Comparison of ENCODE assay signal across 8 mouse cellular contexts in genomic region chr3:144242025-144242673, GRCm38 (mm10). TPM values are rescaled to one million over a fixed set of nuclear protein-coding genes. Genes with fewer than 3 reads are reported as not detected.
DNase-seq lines count a peak whose midpoint lies in the region; ATAC-seq lines count a peak whose summit lies in the region.

No protein-coding gene starts in this region.

- no peaks in the 10 kb centered on the region for H3K36me3 ChIP-seq in liver, embryonic 12.5 days
- no peaks in the 10 kb centered on the region for H3K36me3 ChIP-seq in intestine, embryonic 16.5 days (ENCODE audit: control insufficient read depth, insufficient read depth, low read length)
- no peaks in the 10 kb centered on the region for H3K36me3 ChIP-seq in limb, embryonic 10.5 days
- H3K36me3 ChIP-seq in splenic B cell, adult 2 months (ENCODE audit: control insufficient read depth, insufficient read depth, low read length, poor library complexity, severe bottlenecking), result no peaks in the 10 kb centered on the region

- no peaks in the 10 kb centered on the region for H3K4me1 ChIP-seq in liver, embryonic 12.5 days
- no peaks in the 10 kb centered on the region for H3K4me1 ChIP-seq in intestine, embryonic 16.5 days (ENCODE audit: control insufficient read depth, insufficient read depth, low read length)
- no peaks in the 10 kb centered on the region for H3K4me1 ChIP-seq in limb, embryonic 10.5 days

- no peak overlapping the region for H3K9ac ChIP-seq in liver, embryonic 12.5 days
- no peak overlapping the region for H3K9ac ChIP-seq in intestine, embryonic 16.5 days (ENCODE audit: low read depth, low read length)

- DNase-seq in liver, result peak; percentile 64
- peak; percentile 87 to 90 for DNase-seq in cerebellum, postnatal 10 days
- peak; percentile 74 to 87 for DNase-seq in frontal cortex, postnatal 36 days (ENCODE audit: low spot score in 2 of 2)
- DNase-seq in limb, embryonic 10.5 days (ENCODE audit: low spot score), result peak; percentile 86
- peak; percentile 91 for DNase-seq in naive thymus-derived CD4-positive, alpha-beta T cell, adult 2 months (ENCODE audit: low read depth)
- DNase-seq in splenic B cell, adult 2 months (ENCODE audit: low read depth, low spot score), result peak; percentile 86

- no peak overlapping the region for H3K4me2 ChIP-seq in liver, embryonic 12.5 days
- H3K4me2 ChIP-seq in intestine, embryonic 16.5 days (ENCODE audit: low read depth, low read length), result no peak overlapping the region

- H3K4me3 ChIP-seq in liver, embryonic 12.5 days, result no peak overlapping the region
- H3K4me3 ChIP-seq in intestine, embryonic 16.5 days (ENCODE audit: low read length), result no peak overlapping the region
- H3K4me3 ChIP-seq in limb, embryonic 10.5 days, result no peak overlapping the region

- H3K9me3 ChIP-seq in liver, embryonic 12.5 days (replicated peaks), result no peaks in the 10 kb centered on the region
- H3K9me3 ChIP-seq in intestine, embryonic 16.5 days (ENCODE audit: control insufficient read depth, low read length), result no peaks in the 10 kb centered on the region
- H3K9me3 ChIP-seq in limb, embryonic 10.5 days (replicated peaks), result no peaks in the 10 kb centered on the region

- H3K27ac ChIP-seq in liver, embryonic 12.5 days, result no peak overlapping the region
- H3K27ac ChIP-seq in intestine, embryonic 16.5 days (ENCODE audit: low read length), result no peak overlapping the region
- no peak overlapping the region for H3K27ac ChIP-seq in limb, embryonic 10.5 days

- no peak for ATAC-seq in liver, embryonic 12.5 days
- ATAC-seq in intestine, embryonic 16.5 days, result 0 out of 2 replicates have a peak, but pooled peaks have one; percentile 28

- WGBS in liver, embryonic 12.5 days (ENCODE audit: insufficient replicate concordance), result 21% methylated on average over 15 of the region's 15 CpGs
- 27% methylated on average over 15 of the region's 15 CpGs for WGBS in intestine, embryonic 16.5 days
- 27% methylated on average over 15 of the region's 15 CpGs for WGBS in limb, embryonic 10.5 days

- no peaks in the 10 kb centered on the region for H3K27me3 ChIP-seq in liver, embryonic 12.5 days (replicated peaks)
- no peaks in the 10 kb centered on the region for H3K27me3 ChIP-seq in intestine, embryonic 16.5 days (replicated peaks; ENCODE audit: control insufficient read depth, insufficient read depth, low read length)
- H3K27me3 ChIP-seq in limb, embryonic 10.5 days (ENCODE audit: low read depth, poor library complexity, severe bottlenecking), result no peaks in the 10 kb centered on the region
- H3K27me3 ChIP-seq in splenic B cell, adult 2 months (ENCODE audit: control insufficient read depth, insufficient read depth, low read length, poor library complexity, severe bottlenecking), result no peaks in the 10 kb centered on the region

RNA-seq across cellular contexts. Expression of gene Lmo4, which starts 37.1 kb away (rescaled TPM):
- polyA plus RNA-seq in liver, embryonic 12.5 days (2016; fragmentation: Nextera tagmentation; extraction: Ambion mirVana), result 14.8 and 16.5 TPM in 2 replicates
- polyA plus RNA-seq in intestine, embryonic 16.5 days (2015; fragmentation: Nextera tagmentation; extraction: Ambion mirVana), result 49.5 and 57.2 TPM in 2 replicates
- 45.9 and 56.6 TPM in 2 replicates for polyA plus RNA-seq in limb, embryonic 10.5 days (2016; fragmentation: Nextera tagmentation; extraction: Ambion mirVana)
